Mouse (Mus musculus) kidney, adult 8-10 months (tissue): ENCODE results near the gene Epas1.

Experiments
- DNase-seq, 2 experiments: peaks; one replicate each; pipeline ENCODE4 v3.0.0; 2022

Gene Epas1

DNA sequence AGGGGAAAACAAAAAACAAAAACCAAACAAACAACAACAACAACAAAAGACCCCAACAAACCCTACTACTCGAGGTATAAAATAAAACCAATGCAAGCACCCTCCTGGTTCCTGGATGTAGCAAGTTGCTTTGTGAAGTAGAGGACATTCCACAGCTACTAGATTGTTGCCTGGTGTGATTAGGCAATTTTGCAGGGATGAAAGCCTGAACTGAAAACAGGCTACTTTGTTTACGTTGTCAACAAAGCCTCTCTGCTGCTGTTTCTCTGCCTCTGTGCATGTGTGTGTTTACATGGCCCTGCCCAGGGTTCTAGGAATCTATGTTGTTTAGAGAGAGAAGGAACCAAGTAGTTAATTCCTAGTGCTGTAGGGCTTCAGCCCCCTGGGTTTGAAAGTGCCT lies 4.1 kb downstream of the Epas1 start:
- DNase-seq, result no peak

DNA sequence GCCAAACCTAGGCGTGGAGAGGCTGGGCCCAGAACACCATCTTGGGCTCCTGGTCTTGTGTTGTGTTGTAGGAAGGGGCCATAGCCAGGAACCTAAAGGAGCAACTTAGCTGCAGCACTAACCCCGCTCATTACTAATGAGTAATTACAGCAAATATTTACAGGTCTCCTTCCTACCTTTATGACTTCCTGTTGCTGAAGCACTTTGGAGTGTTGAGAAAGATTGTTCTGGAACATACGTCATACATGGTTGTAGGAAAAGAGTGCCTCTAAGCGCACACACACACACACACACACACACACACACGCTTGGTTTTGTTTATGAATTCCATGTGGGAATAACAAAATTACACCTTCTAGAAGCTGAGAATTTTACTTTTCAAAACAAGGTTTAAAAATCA lies 8.4 kb downstream of the Epas1 start:
- no peak for DNase-seq

GRCm38 (mm10) chr17:86762479-86763242 lies 9.2 kb downstream of the Epas1 start:
- no peak for DNase-seq

- peak; percentile 50 to 64 for DNase-seq
Measured at GRCm38 (mm10) chr17:86765762-86766404, 12.4 kb downstream of the Epas1 start.

- DNase-seq, result no peak
Measured at GRCm38 (mm10) chr17:86766412-86766811, 12.9 kb downstream of the Epas1 start.

GRCm38 (mm10) chr17:86768596-86768995 lies 15.1 kb downstream of the Epas1 start:
- no peak for DNase-seq

GRCm38 (mm10) chr17:86769330-86770211 lies 16.1 kb downstream of the Epas1 start:
- peak; percentile 94 to 95 for DNase-seq

DNA sequence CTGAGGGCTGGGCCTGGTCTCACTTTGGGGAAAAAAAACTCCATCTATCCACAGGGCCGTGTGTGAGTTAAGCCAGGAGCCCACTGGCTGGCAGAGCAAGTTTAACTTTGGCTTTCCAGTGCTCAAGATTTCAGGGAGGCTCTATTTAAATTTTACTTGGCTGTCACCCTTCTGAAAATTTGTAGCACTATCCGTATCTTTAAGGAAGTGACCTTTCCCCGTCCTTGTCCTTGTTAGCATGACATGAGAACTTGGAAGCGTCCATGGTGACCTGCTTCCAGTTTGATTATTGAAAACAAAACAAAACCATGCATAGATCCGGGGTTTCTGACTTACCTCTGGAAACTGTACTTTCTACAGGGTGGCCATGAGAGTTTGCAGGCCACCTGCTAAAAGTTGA lies 17.3 kb downstream of the Epas1 start:
- no peak for DNase-seq

GRCm38 (mm10) chr17:86772035-86772434 lies 18.5 kb downstream of the Epas1 start:
- no peak for DNase-seq

- DNase-seq, result no peak
Measured at GRCm38 (mm10) chr17:86772929-86773588, 19.6 kb downstream of the Epas1 start.

DNA sequence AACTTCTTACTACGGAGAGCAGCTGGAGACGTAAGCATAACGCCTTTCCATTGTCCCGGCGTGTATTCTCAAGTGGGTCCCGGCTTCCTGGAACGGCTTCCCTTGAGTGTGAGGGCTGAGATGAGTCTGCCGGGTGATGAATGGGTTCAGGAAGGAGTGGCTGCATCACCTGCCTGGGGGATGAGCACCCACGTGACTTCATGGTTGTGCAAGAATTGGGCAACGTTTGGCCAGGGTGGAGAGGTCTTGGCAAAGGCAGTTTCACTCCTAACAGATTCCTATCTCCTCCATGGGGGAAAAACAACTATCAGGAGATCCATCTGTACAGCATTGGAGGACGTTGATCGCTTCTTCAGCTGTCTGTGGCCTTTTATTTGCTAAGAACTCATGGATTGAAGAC lies 23.0 kb downstream of the Epas1 start:
- peak in 1 of 2 experiments; percentile 40 for DNase-seq

- DNase-seq, result no peak
Measured at GRCm38 (mm10) chr17:86778147-86778546, 24.6 kb downstream of the Epas1 start.

DNA sequence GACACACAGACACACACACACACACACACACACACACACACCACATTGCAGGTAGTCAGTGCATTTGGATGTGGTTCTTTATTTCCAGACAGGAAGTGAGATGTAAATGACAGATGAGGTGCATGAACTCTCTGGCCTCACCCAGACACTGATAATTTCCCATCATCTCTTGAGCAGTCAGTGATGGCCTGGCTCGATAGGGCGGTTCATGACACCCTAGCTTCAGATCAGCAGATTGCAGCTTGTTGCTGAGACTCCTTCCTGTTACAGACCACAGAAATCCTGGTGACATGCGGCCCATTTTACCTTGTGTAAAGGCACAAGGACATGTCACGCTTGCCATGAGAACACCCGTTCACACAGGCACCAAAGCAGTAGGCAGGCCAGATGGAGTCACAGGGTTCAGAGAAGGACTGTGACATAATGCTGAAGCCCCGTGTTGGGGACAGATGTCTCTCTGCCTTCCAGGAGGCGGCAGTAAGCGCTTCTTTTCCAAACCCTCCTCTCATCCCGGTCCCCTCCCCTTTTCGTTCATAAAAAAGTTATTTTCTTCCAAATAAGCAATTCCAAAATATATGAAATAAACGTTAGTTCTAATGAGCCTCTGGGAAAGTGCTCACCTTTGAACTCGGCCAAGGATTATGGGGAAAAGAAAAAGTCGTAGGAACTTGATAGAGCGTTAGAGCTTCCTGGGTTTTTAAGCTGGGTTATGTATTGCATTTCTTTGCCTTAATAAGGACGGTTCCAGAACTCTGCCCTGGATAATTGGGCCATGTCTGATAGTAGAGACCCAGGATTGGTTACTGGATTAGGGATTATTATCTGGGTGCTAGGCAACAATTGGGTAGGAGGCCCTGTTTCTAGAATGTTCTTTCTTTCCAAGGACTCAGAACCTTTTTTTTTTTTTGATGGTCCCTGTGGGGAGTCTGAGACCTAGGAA lies 26.0 kb downstream of the Epas1 start:
- no peak for DNase-seq

DNA sequence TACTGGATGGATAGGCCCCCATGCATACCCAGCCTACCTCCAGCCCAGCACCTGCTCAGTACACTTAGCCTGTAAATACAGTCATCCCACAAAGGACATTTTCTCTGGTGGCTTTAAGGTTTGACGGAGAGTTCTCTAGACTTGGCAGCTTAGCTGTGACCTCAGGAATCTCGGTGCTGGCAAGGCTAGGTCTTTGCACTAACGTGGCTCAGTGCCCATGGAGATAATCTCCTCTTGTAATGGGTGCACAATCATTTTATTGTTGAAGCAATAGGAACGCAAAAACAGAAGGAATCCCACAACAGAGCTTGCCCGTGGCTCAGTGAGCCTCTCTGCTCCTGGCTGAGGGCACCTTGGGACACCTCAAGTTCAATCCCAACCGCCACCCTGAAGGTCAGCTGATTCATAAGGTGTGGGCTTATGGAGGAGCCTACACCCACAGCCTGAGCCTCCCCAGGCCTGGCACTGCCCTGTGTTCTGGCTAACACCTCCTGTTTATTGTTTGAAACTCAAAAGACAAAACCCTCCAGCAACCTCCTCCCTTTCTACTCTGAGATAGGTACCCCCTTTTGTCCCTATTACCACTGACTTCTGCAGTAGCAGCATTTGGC lies 27.3 kb downstream of the Epas1 start:
- DNase-seq, result no peak

- peak; percentile 55 to 62 for DNase-seq
Measured at GRCm38 (mm10) chr17:86781755-86782400, 28.4 kb downstream of the Epas1 start.

DNA sequence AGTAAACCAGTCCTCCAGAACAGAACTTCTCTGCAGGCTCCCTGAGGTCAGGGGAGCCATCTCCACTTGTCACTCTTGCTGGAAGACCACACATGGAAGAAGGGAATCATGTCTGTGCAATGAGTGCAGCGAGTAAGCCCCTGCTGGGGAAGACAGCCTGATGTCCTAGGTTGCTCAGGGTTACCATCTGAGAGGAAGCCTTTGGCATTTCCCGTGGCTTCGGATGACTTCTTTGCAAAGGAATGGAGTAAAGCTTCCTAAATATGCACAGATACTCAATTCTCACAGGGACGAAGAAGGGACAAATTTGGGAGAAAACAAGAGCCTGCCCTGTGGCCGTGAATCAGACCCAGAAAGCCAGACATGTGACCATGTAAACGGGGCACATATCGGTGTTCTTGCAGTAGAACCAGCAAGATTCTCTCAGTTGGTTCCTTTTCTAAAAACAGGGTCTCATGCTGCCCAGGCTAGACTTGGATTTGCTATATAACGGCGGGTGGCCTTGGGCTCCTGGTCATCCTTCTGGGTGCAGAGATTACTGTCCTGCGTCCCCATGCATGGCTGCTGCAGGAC lies 31.0 kb downstream of the Epas1 start:
- DNase-seq, result no peak

DNA sequence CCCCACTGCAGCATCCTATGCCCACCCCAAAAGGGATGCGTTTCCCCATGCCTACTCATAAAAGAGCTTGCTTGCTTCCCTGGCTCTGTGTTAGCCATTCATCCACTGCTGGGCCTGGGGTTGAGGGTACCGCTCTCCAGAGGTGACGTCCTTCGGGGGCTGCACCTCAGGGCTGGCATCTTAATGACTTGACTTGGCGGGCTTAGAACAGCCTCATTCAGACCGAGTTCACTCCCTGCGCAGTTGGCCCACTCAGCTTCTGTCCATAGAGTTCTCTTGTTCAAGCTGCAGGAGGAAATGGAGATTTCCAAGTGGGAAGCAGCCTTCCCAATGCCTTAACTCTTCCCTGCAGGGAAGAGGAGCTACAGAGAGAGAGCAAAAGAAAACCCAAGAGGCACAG lies 32.1 kb downstream of the Epas1 start:
- DNase-seq, result no peak

- no peak for DNase-seq
Measured at GRCm38 (mm10) chr17:86786496-86786895, 33.0 kb downstream of the Epas1 start.

GRCm38 (mm10) chr17:86787805-86788204 lies 34.3 kb downstream of the Epas1 start:
- no peak for DNase-seq

DNA sequence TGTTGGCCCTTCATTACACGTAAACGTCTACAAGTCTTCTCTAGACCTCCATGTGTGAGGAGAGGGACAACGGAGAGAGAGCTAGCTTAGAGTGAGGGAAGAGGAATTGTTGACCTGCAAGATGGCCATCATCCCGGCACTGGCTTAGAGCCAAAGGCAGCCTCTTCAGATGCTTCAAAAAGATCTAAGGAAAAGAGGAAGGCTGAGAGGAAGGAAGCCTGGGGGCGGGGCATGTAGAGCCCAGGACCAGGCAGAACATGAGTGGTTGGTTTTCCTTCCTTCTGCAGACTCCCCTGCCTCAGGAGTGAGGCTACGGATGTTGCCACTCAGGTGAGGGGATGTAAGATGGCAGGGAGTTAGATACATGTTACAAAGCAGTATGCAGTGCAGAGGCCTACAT lies 34.8 kb downstream of the Epas1 start:
- DNase-seq, result no peak
